Mouse (Mus musculus): ENCODE measurements around the gene Gpr171.

GRCm38 (mm10) chr3:59129547-59129946 is 27.9 kb upstream of the Gpr171 start:
- TF ChIP-seq GATA2 (IDR thresholded peaks at IDR 0.05; ENCODE audit: borderline replicate concordance, low read depth, low read length), result no peak
- TF ChIP-seq GATA1 (IDR thresholded peaks at IDR 0.05; ENCODE audit: borderline replicate concordance, low read length), result no peak
